Mouse (Mus musculus): Measurements from ENCODE around the gene Tcl1b4.

GRCm38 (mm10) chr12:105253796-105254195, 52.0 kb downstream of the Tcl1b4 start:
- TF ChIP-seq CTCF (IDR thresholded peaks at IDR 0.05), result no peak
- no peak for TF ChIP-seq POLR2A (IDR thresholded peaks at IDR 0.05; ENCODE audit: insufficient read depth, low read depth, low read length)
- TF ChIP-seq EP300 (IDR thresholded peaks at IDR 0.05; ENCODE audit: insufficient read depth, low read depth, low read length), result no peak
